Mouse (Mus musculus): ENCODE measurements around the gene Man2b2.

DNA sequence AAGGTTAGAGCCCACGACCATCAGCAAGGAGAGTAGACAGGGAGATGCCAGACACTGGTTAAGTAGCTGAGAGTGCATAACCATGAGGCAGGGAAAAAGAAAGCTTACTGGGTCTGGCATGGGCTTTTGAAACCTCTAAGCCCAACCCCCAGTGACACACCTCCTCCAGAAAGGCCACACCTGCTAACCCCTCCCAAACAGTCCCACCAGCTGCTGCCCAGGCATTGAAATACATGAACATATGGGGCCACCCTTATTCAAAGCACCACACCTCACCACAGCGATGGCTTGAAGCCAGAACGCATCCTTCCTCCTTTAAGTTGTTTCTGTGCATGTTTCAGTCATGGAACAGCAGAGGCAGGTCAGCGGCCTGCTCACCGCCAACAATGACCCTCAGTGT, 57.9 kb downstream of the Man2b2 start:
- TF ChIP-seq CTCF (IDR thresholded peaks at IDR 0.05; ENCODE audit: low read depth) (no peak), EP300 (IDR thresholded peaks at IDR 0.05; ENCODE audit: low read depth) (no peak)

Measured in liver, postnatal 0 days (tissue).